Mouse (Mus musculus): ENCODE results near the gene Mgrn1.

- TF ChIP-seq CTCF (IDR thresholded peaks at IDR 0.05; ENCODE audit: control insufficient read depth, insufficient read depth, low read length) (no peak), POLR2A (IDR thresholded peaks at IDR 0.05; ENCODE audit: borderline replicate concordance, control insufficient read depth, low read depth, low read length) (no peak)
Observed at GRCm38 (mm10) chr16:4850361-4850760, 35.7 kb upstream of the Mgrn1 start.

Data from bone marrow, adult 2 months (tissue).